In genomic region chr6:141428587-141428986, GRCm38 (mm10) we compare ENCODE assay signal across 19 mouse cellular contexts.
DNase-seq lines count a peak whose midpoint lies in the region; ATAC-seq and TF ChIP-seq lines count a peak whose summit lies in the region.
"Had no signal": no experiment of that assay in that cellular context is flagged by ENCODE, and none has a peak within 500 bp of the region (broad histone marks: within the 10 kb centered on the region; RNA-seq: fewer than 3 reads in every experiment).

No protein-coding gene starts in this region.

- peak; percentile 43; the same call in 1 of the 2 replicates for ATAC-seq in forebrain, embryonic 14.5 days
- ATAC-seq in forebrain, embryonic 12.5 days (ENCODE audit: low FRiP score), result no peak
- ATAC-seq in forebrain, embryonic 16.5 days, result peak; percentile 82

- no peaks in the 10 kb centered on the region for H3K4me1 ChIP-seq in forebrain, embryonic 14.5 days (ENCODE audit: control insufficient read depth, insufficient read depth, low read length)
- H3K4me1 ChIP-seq in forebrain, embryonic 12.5 days, result no peaks in the 10 kb centered on the region
- H3K4me1 ChIP-seq in forebrain, embryonic 16.5 days (replicated peaks; ENCODE audit: control insufficient read depth, insufficient read depth, low read length), result peaks cover 2% of the 10 kb centered on the region; the same call in 1 of the 2 replicates
- H3K4me1 ChIP-seq: embryonic facial prominence, embryonic 13.5 days had no signal

- no peaks in the 10 kb centered on the region for H3K36me3 ChIP-seq in forebrain, embryonic 14.5 days (ENCODE audit: control insufficient read depth, insufficient read depth, low read length)
- no peaks in the 10 kb centered on the region for H3K36me3 ChIP-seq in forebrain, embryonic 12.5 days (replicated peaks)
- H3K36me3 ChIP-seq in forebrain, embryonic 16.5 days (ENCODE audit: control insufficient read depth, insufficient read depth), result no peaks in the 10 kb centered on the region
- H3K36me3 ChIP-seq: embryonic facial prominence, embryonic 15.5 days had no signal

- WGBS in forebrain, embryonic 14.5 days, result 73% methylated on average over 4 of the region's 4 CpGs
- 72% methylated on average over 4 of the region's 4 CpGs for WGBS in forebrain, embryonic 12.5 days
- WGBS in forebrain, embryonic 16.5 days, result 49% methylated on average over 4 of the region's 4 CpGs

- H3K9me3 ChIP-seq in forebrain, embryonic 14.5 days (replicated peaks; ENCODE audit: control insufficient read depth, low read length), result no peaks in the 10 kb centered on the region
- no peaks in the 10 kb centered on the region for H3K9me3 ChIP-seq in forebrain, embryonic 12.5 days
- no peaks in the 10 kb centered on the region for H3K9me3 ChIP-seq in forebrain, embryonic 16.5 days (ENCODE audit: control insufficient read depth, low read length)
- H3K9me3 ChIP-seq: embryonic facial prominence, embryonic 13.5 days; embryonic facial prominence, embryonic 15.5 days had no signal

- H3K4me2 ChIP-seq in forebrain, embryonic 14.5 days (ENCODE audit: low read length), result no peak overlapping the region
- H3K4me2 ChIP-seq in forebrain, embryonic 12.5 days, result no peak overlapping the region
- H3K4me2 ChIP-seq in forebrain, embryonic 16.5 days (ENCODE audit: low read length), result no peak overlapping the region
- H3K4me2 ChIP-seq: embryonic facial prominence, embryonic 13.5 days; embryonic facial prominence, embryonic 15.5 days had no signal

- TF ChIP-seq POLR2A in brain, embryonic 14.5 days (IDR thresholded peaks at IDR 0.05; ENCODE audit: borderline replicate concordance, extremely low read depth, insufficient read depth, insufficient read length, poor library complexity, severe bottlenecking), result no peak

- H3K4me3 ChIP-seq in forebrain, embryonic 14.5 days (ENCODE audit: low read depth, low read length), result no peak overlapping the region
- H3K4me3 ChIP-seq in forebrain, embryonic 12.5 days (replicated peaks), result no peak overlapping the region
- no peak overlapping the region for H3K4me3 ChIP-seq in forebrain, embryonic 16.5 days (replicated peaks; ENCODE audit: low read length)
- H3K4me3 ChIP-seq: embryonic facial prominence, embryonic 13.5 days; embryonic facial prominence, embryonic 15.5 days; erythroblast, embryonic 14.5 days had no signal

- peak; percentile 22 for DNase-seq in forebrain, embryonic 14.5 days (ENCODE audit: low spot score)
- peak; percentile 56 for DNase-seq in brain, embryonic 14.5 days (ENCODE audit: low read depth)
- DNase-seq in left cerebral cortex, adult 11 months (ENCODE audit: low spot score), result no peak
- DNase-seq in thymus, postnatal 36 days, result no peak
- DNase-seq: adrenal gland, adult 8-10 months; adrenal gland, postnatal 14 days; adrenal gland, postnatal 36 days; cerebellum, adult 11 months; cerebellum, adult 18-20 months; cerebellum, adult 8-10 months; cerebellum, adult 9-11 months; cerebellum, postnatal 14 days; cerebellum, postnatal 36 days; embryo, embryonic 11 days had no signal

- TF ChIP-seq CTCF in brain, embryonic 14.5 days (IDR thresholded peaks at IDR 0.05; ENCODE audit: borderline replicate concordance, extremely low read depth, insufficient read depth, insufficient read length), result no peak

- no peaks in the 10 kb centered on the region for H3K27me3 ChIP-seq in forebrain, embryonic 14.5 days (replicated peaks; ENCODE audit: control insufficient read depth, insufficient read depth, low read length)
- no peaks in the 10 kb centered on the region for H3K27me3 ChIP-seq in forebrain, embryonic 12.5 days
- no peaks in the 10 kb centered on the region for H3K27me3 ChIP-seq in forebrain, embryonic 16.5 days (replicated peaks; ENCODE audit: control insufficient read depth, insufficient read depth, low read length)
- H3K27me3 ChIP-seq: embryonic facial prominence, embryonic 13.5 days; embryonic facial prominence, embryonic 15.5 days had no signal

- H3K9ac ChIP-seq in forebrain, embryonic 14.5 days (ENCODE audit: low read length), result no peak overlapping the region
- H3K9ac ChIP-seq in forebrain, embryonic 12.5 days, result no peak overlapping the region
- no peak overlapping the region for H3K9ac ChIP-seq in forebrain, embryonic 16.5 days (replicated peaks; ENCODE audit: low read depth, low read length)
- H3K9ac ChIP-seq: embryonic facial prominence, embryonic 13.5 days; embryonic facial prominence, embryonic 15.5 days had no signal

- no peak overlapping the region for H3K27ac ChIP-seq in forebrain, embryonic 14.5 days (ENCODE audit: low read depth, low read length)
- H3K27ac ChIP-seq in forebrain, embryonic 12.5 days, result no peak overlapping the region
- no peak overlapping the region for H3K27ac ChIP-seq in forebrain, embryonic 16.5 days (ENCODE audit: low read length)
- H3K27ac ChIP-seq: embryonic facial prominence, embryonic 13.5 days; embryonic facial prominence, embryonic 15.5 days had no signal

Comparison
In these comparisons a context has a peak if more than half of its experiments do, and no peak if none do; other contexts are left out.
1. DNase-seq: peak in forebrain, embryonic 14.5 days (single experiment) and brain, embryonic 14.5 days (single experiment); none in left cerebral cortex, adult 11 months (single experiment) and thymus, postnatal 36 days (0 of 2).